Mouse (Mus musculus) megakaryocyte, embryonic 14.5 days (primary cell): Measurements from ENCODE around the gene Chd5. TPM values are rescaled to one million over a fixed set of nuclear protein-coding genes. Genes with fewer than 3 reads are reported as not detected.

Experiments
- H3K27me3 ChIP-seq: replicated peaks from 2 replicates; pipeline ENCODE3; 2012; ENCODE audit warnings: inconsistent platforms
- H3K36me3 ChIP-seq: replicated peaks from 2 replicates; pipeline ENCODE3; 2012; ENCODE audit warnings: low read length, inconsistent platforms, mixed read lengths
- H3K4me1 ChIP-seq: 2 replicates; pipeline ENCODE4 v1.6.1; 2012; ENCODE audit warnings: inconsistent platforms
- H3K4me3 ChIP-seq: replicated peaks from 2 replicates; pipeline ENCODE3; 2012; ENCODE audit warnings: moderate library complexity, mild to moderate bottlenecking, inconsistent platforms
- H3K9me3 ChIP-seq: 2 replicates; pipeline ENCODE4 v1.6.1; 2012; ENCODE audit warnings: inconsistent platforms
- FLI1 ChIP-seq: IDR thresholded peaks from 2 replicates; pipeline ENCODE4 v1.6.1; 2012; ENCODE audit warnings: low read length, inconsistent platforms, mixed read lengths
- GATA1 ChIP-seq: IDR thresholded peaks from 3 replicates; pipeline ENCODE4 v1.6.1; 2012; ENCODE audit warnings: mixed read lengths, low read length, inconsistent platforms, borderline replicate concordance
- polyA plus RNA-seq: library from polyadenylated mRNA; stranded (reverse); fragments of >175 nt; gene quantifications from 2 replicates; pipeline ENCODE4 v1.2.3, GENCODE M21; 2012; ENCODE audit warnings: low replicate concordance; ENCODE audit not compliant: insufficient read depth

Gene Chd5
- polyA plus RNA-seq, 1 experiment: 1.7 TPM

DNA sequence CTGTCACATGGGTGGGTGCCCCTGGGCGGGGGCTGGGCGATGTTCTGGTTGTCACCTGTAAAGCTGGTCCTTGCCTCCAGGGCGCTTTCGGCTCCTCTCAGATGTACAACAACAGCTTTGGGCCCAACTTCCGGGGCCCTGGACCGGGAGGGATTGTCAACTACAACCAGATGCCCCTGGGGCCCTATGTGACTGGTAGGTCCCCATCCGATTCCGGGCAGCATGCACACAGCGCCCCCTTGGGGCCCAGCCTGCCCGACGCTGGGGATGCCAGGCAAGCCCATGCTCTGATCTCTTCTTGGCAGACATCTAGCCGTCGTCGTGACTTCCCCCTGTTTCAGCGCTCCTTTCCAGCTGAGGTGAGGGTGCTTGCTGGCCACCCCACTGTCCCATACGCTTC, 47.2 kb downstream of the Chd5 start:
- H3K36me3 ChIP-seq: no peaks in the 10 kb centered on the region
- H3K27me3 ChIP-seq: peaks cover 28% of the 10 kb centered on the region
- TF ChIP-seq GATA1 (no peak), FLI1 (no peak)
- H3K4me3 ChIP-seq: no peak overlapping the region
- peaks cover 3% of the 10 kb centered on the region; the same call in 1 of the 2 replicates for H3K4me1 ChIP-seq
- peaks cover 3% of the 10 kb centered on the region; the same call in 1 of the 2 replicates for H3K9me3 ChIP-seq

DNA sequence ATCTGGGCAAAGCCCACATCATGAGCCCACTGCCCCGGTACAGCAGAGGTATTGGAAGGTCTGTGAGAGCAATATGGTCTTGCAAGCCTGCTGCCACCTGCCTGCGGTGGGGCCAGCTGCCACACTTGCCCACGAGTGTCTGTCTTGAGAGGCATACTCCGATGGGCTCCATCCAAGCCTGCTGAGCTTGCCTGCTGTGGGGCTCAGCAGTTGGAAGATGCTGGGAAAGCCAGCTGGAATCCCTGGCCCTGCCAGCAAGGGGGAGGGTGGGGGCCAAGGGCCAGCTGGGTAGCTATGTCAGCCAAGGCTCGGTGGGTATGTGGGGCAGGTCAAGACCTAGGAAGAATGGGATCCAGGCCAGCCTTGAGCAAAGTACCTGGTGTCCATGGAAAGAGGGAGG, 53.7 kb downstream of the Chd5 start:
- Histone ChIP-seq H3K4me3 (no peak overlapping the region), H3K4me1 (no peaks in the 10 kb centered on the region), H3K27me3 (peaks cover 13% of the 10 kb centered on the region), H3K9me3 (no peaks in the 10 kb centered on the region), H3K36me3 (peaks cover 40% of the 10 kb centered on the region)
- no peak for TF ChIP-seq GATA1
- TF ChIP-seq FLI1: no peak

DNA sequence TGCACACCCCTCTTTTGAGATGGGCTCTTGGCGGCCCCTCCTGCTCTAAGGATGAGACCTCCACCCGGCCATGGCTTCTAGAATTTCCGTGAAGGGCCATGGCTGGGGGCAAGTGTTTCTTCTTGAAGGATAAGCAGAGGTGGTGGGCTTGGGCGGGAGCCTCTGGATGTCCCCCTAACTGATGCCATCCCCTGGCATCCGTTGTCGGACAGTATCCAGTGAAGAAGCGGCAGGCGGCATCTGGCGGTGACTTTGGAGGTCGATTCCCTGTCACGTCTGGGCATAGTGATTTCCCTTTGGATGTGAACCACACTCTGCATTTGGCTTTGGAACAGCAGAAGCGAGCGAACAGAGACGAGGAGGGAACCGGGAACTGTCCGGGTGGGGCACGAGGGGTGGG, 54.2 kb downstream of the Chd5 start:
- TF ChIP-seq FLI1 (no peak), GATA1 (no peak)
- Histone ChIP-seq H3K9me3 (no peaks in the 10 kb centered on the region), H3K4me1 (no peaks in the 10 kb centered on the region), H3K36me3 (peaks cover 40% of the 10 kb centered on the region), H3K27me3 (peaks cover 13% of the 10 kb centered on the region), H3K4me3 (no peak overlapping the region)

DNA sequence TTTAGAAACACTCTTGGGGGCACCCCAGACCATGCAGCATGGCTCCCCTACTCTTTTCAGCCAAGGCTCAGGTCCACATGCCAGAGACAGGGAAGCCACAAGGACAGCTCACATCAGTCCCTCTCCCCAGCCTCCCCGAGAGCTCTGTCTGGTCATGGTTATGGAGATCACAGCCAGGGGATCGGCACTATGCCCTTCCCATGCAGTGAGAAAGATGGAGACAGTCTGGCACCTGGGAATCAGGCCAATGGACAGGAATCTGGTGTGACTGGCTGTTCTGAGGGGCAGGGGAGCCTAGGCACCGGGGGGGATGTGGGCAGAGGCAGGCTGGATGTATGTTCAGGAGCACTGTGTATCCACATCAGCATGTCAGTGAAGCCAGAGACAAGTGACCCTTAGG, 60.5 kb downstream of the Chd5 start:
- H3K36me3 ChIP-seq: peaks cover 58% of the 10 kb centered on the region
- no peaks in the 10 kb centered on the region for H3K4me1 ChIP-seq
- H3K27me3 ChIP-seq: no peaks in the 10 kb centered on the region
- TF ChIP-seq FLI1: no peak
- TF ChIP-seq GATA1: no peak
- H3K9me3 ChIP-seq: no peaks in the 10 kb centered on the region
- no peak overlapping the region for H3K4me3 ChIP-seq

DNA sequence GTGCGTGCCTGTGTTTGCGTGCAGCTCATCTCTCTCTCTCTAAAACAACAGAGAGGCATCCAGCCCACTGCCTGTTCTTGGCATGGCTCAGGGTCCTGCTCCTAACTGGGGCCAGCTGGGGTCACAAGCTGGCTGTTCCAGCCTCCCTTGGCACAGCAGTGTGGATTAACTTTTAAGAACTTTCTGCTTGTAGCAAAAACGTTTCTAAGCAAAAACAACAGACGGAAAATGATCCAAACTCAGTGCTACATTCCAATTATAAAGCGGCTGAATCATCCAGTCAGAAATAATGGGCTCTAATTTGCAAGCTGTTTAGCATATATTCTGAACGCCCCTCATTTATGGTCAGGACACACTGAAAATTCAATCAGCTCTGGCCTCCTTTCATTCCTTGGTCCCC, 66.7 kb downstream of the Chd5 start:
- Histone ChIP-seq H3K36me3 (peaks cover 59% of the 10 kb centered on the region), H3K27me3 (no peaks in the 10 kb centered on the region), H3K4me1 (no peaks in the 10 kb centered on the region), H3K9me3 (no peaks in the 10 kb centered on the region), H3K4me3 (no peak overlapping the region)
- TF ChIP-seq FLI1 (no peak), GATA1 (no peak)

DNA sequence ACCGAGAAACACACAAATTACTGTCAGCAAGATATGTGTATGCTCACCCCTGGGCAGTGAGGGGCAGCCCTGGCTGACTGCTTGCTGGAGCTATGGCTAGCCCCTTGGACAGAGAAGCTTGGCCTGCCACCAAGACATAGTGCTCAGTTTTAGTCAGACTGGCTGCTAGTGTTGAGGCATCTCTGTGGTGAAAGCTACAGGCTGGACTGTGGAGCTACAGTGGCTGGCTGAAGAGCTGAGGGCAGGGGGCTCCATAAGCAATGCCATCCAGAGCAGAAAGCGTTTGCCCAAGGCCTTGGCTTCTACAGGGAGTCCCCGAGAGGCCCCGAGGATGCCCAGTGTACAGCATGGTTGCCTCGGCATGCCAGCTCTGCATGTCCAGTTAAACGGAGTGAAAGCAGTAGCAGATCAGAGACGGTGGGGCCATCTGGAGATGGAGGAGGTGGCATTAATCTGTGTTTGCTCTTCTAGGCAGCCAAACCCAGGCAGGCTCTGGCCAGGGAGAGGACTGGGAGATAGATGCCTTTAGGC, 67.3 kb downstream of the Chd5 start:
- no peaks in the 10 kb centered on the region for H3K4me1 ChIP-seq
- H3K9me3 ChIP-seq: no peaks in the 10 kb centered on the region
- H3K36me3 ChIP-seq: peaks cover 57% of the 10 kb centered on the region
- H3K27me3 ChIP-seq: no peaks in the 10 kb centered on the region
- H3K4me3 ChIP-seq: no peak overlapping the region
- no peak for TF ChIP-seq FLI1
- no peak for TF ChIP-seq GATA1

DNA sequence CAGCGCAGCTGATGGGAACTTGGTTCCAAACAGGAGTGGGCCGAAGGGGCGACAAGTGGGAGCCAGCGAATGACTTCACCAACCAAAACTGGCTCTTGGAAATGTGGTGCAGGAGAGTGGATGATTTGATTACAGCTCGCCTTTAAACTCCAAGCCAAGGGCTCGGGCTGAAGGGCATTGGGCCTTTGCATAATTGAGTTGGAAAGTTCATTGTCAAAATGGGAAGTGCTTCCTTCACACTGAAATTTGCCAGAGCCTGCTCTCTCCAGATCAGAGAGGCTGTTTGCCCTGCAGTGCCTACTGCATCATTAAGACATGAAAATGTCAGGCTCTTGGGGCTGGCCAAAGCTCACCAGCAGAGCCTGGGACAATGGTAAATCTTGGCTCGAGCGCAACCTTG, 68.1 kb downstream of the Chd5 start:
- H3K27me3 ChIP-seq: no peaks in the 10 kb centered on the region
- H3K36me3 ChIP-seq: peaks cover 53% of the 10 kb centered on the region
- H3K4me3 ChIP-seq: no peak overlapping the region
- H3K4me1 ChIP-seq: no peaks in the 10 kb centered on the region
- no peak for TF ChIP-seq GATA1
- no peak for TF ChIP-seq FLI1
- no peaks in the 10 kb centered on the region for H3K9me3 ChIP-seq

DNA sequence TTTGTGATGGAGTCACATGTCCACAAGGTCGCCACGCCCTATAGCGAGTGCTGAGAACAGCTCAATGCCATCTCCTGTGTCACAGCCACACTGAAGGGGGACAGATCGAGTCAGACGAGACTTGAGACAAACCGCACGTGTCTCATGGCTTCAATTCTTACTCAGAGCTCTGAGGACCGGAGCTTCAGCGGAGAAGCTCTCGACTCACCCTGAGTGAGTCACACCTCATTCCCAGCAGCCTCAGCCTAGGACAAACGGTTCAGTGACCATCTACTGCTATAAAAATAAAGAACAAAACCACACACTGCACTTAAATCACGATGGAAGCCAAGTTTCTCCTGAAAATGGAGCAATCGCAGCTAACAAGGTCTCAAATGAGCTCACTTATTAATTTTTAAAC, 72.5 kb downstream of the Chd5 start:
- no peaks in the 10 kb centered on the region for H3K4me1 ChIP-seq
- peaks cover 44% of the 10 kb centered on the region for H3K36me3 ChIP-seq
- no peaks in the 10 kb centered on the region for H3K27me3 ChIP-seq
- no peak for TF ChIP-seq FLI1
- no peak for TF ChIP-seq GATA1
- no peak overlapping the region for H3K4me3 ChIP-seq
- no peaks in the 10 kb centered on the region for H3K9me3 ChIP-seq

DNA sequence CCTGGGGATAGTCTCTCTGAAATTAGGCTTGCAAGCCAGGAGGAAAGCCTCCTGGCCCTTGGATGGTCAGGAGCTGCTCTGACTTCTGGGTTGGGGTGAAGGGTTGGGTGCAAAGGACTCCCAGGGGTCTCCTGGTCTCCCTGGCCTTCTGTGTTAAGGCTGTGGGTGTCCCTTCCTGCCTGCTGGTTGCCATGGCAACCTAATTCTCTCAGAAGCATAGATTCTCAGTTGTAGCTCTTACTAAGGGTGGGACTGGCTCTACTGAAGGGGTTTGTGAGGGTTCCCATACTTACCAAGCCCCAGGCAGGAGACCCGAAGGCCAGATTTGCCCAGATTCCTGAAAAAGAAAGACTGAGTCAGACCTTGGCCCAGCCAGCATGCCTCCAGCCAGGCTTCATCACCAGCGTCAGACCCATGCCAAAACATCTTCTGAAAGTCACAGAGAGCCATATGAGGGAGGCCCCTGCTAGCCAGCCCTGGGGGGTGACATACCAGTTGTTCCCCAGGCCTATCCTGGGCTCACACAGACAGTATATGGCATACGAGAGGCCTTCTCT, 74.2 kb downstream of the Chd5 start:
- TF ChIP-seq GATA1 (no peak), FLI1 (no peak)
- no peaks in the 10 kb centered on the region for H3K27me3 ChIP-seq

DNA sequence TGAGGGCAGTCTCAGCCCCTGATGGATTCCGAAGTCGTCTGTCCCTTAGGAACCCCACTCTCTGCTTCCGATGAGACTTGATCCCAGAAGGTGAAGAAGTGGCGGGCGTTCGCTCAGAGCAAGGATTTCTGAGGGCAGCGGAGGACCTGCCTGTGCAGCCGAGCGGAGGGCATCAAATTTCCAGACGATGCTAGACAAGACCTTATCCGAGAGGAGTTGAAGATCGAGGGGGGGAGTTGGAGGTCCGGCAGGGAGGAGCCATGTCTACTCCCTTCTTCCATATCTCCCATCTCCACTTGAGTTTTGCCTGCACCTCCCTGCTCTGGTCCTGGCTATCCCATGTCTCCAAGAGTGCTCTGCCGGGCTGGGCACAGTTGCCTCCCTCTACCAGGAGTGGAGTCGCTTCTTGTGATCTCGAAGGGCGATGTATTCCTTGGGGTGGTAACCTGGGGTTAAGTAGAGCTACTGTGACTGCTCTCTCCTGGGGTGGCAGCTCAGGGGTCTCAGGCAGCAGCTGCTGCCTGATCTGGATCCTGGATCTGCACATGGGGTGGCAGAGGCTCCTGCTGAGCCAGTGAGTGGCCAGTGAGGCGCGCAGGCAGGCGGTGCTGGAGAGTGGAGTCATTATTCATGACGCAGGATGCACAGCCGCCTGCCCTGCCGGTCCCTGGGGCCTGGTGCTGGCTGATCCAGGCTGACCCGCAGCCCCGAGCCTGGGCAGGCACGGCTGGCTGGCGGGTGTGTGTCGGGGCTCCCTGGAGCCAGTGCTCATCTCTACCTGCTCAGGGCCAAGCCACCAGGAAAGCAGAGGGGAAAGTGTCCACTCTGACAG, 80.0 kb downstream of the Chd5 start:
- Histone ChIP-seq H3K9me3 (peaks cover 9% of the 10 kb centered on the region; the same call in 1 of the 2 replicates), H3K4me3 (no peak overlapping the region), H3K36me3 (peaks cover 33% of the 10 kb centered on the region), H3K27me3 (no peaks in the 10 kb centered on the region), H3K4me1 (no peaks in the 10 kb centered on the region)
- no peak for TF ChIP-seq FLI1
- TF ChIP-seq GATA1: no peak

More for the DNA sequence above, 74.2 kb downstream of the Chd5 start:
- Histone ChIP-seq H3K4me1 (no peaks in the 10 kb centered on the region), H3K36me3 (peaks cover 40% of the 10 kb centered on the region), H3K9me3 (no peaks in the 10 kb centered on the region), H3K4me3 (no peak overlapping the region)

DNA sequence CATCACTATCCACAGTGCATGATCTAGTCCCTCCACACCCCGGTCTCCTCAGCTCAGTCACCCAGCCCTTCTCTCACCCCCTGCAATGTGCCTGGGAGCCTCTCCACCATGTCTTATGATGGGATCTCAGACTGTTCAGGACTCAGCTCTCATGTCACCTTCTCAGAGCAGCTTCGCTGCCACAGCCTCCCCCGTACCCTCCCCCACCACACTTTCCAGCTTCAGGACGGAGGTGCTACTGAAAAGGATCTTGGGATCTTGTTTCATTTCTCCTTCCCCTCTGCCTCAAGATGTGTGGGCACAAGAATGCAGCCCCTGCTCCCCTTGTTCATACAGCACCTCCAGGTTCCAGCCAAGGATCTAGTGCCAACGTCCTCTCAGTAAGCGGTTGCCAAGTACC, 85.1 kb downstream of the Chd5 start:
- no peak overlapping the region for H3K4me3 ChIP-seq
- peaks cover 19% of the 10 kb centered on the region for H3K9me3 ChIP-seq
- H3K36me3 ChIP-seq: peaks cover 32% of the 10 kb centered on the region
- H3K4me1 ChIP-seq: no peaks in the 10 kb centered on the region
- TF ChIP-seq GATA1 (no peak), FLI1 (no peak)
- no peaks in the 10 kb centered on the region for H3K27me3 ChIP-seq
